Mouse (Mus musculus) thymus, adult 2 months (tissue): ENCODE data around the gene Nrp1.

Experiments used
- CTCF ChIP-seq: fragments of 200-500 bp; IDR thresholded peaks from 2 replicates; pipeline ENCODE4 v1.5.1; 2012; ENCODE audit warnings: mild to moderate bottlenecking, control low read depth, low read length, moderate library complexity, borderline replicate concordance; ENCODE audit not compliant: control insufficient read depth, poor library complexity, insufficient read depth; ENCODE audit errors: extremely low read depth
- POLR2A ChIP-seq: fragments of 200-500 bp; IDR thresholded peaks from 2 replicates; pipeline ENCODE4 v1.6.1; 2012; ENCODE audit warnings: mild to moderate bottlenecking, low read length, control low read depth, moderate library complexity; ENCODE audit not compliant: control insufficient read depth, poor library complexity, insufficient read depth; ENCODE audit errors: extremely low read depth

DNA sequence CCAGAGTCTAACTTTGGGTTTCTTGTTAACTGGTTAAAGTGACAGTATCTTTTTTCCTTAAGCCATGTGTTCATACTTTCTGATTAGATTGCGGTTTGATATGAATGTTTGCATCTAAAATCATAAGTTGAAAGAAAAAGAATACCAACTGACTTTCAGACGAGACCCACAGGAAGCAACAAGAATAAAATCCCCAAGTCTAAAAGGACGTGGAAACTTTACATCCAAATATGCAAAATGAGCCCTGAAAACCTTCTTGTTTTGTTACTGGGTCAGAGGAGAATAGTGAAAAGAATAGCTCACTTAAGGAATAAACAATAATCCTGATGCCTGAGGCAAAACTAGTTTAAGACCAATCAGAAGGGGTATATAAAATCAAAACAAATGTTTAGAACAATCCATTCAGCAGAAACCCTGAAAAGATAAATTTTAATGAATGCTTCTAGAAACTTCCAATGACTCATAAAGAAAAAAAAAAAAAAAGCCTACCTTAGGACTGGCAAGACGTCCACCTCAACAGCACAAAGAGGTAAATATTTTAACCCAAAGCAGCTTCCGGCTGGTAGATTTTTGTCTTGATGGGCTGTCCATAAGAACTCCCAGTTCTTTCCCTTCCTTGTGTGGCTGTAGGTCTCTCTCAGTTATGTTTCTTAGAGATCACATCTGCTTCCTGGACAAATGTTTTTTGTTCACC, 145.9 kb downstream of the Nrp1 start:
- TF ChIP-seq CTCF (no peak), POLR2A (no peak)
